Mouse (Mus musculus) lung, embryonic 14.5 days (tissue): ENCODE measurements around the gene Asb18. TPM values are rescaled to one million over a fixed set of nuclear protein-coding genes. Genes with fewer than 3 reads are reported as not detected.
A peak's percentile ranks its signal among the peaks of the same experiment; 100 is the strongest.

Experiments
- ATAC-seq: fragments of 200-750 bp; cut with Nextera tagmentation; 2 replicates; pipeline ENCODE4 v1.8.0; 2017; ENCODE audit warnings: mild to moderate bottlenecking, moderate TSS enrichment, moderate library complexity; ENCODE audit not compliant: insufficient read depth
- DNase-seq: peaks from one replicate; pipeline ENCODE4 v3.0.0-alpha.2; 2015
- H3K27ac ChIP-seq: fragments of 300-500 bp; sonication (generic); 2 replicates; pipeline ENCODE4 v1.5.1; 2014; ENCODE audit warnings: low read depth, mild to moderate bottlenecking, moderate library complexity
- H3K27me3 ChIP-seq: fragments of 300-500 bp; sonication (generic); 2 replicates; pipeline ENCODE4 v1.6.1; 2014; ENCODE audit warnings: low read length, control low read depth; ENCODE audit not compliant: insufficient read depth
- H3K36me3 ChIP-seq: fragments of 300-500 bp; sonication (generic); 2 replicates; pipeline ENCODE4 v1.6.1; 2014; ENCODE audit warnings: control low read depth; ENCODE audit not compliant: insufficient read depth
- H3K4me1 ChIP-seq: fragments of 300-500 bp; sonication (generic); 2 replicates; pipeline ENCODE4 v1.6.1; 2014; ENCODE audit warnings: antibody characterized with exemption, control low read depth; ENCODE audit not compliant: insufficient read depth
- H3K4me2 ChIP-seq: fragments of 300-500 bp; sonication (generic); 2 replicates; pipeline ENCODE4 v1.6.1; 2014; ENCODE audit warnings: mild to moderate bottlenecking
- H3K4me3 ChIP-seq: fragments of 300-500 bp; sonication (generic); 2 replicates; pipeline ENCODE4 v1.5.1; 2014; ENCODE audit warnings: low read depth, low read length
- H3K9ac ChIP-seq: fragments of 300-500 bp; sonication (generic); 2 replicates; pipeline ENCODE4 v1.6.1; 2014
- H3K9me3 ChIP-seq: fragments of 300-500 bp; sonication (generic); 2 replicates; pipeline ENCODE4 v1.6.1; 2016; ENCODE audit warnings: low read depth, low read length, control low read depth
- CTCF ChIP-seq: IDR thresholded peaks from 2 replicates; pipeline ENCODE4 v1.5.1; 2016; ENCODE audit warnings: antibody characterized with exemption, low read depth
- WGBS: fragments of 180-500 bp; shearing (Covaris S2); extraction: QIAGEN DNeasy Blood & Tissue Kit; methylation state at CpG from one replicate; pipeline ENCODE4 v1.1.7; 2014; 5-methylcytosine and 5-hydroxymethylcytosine counted together
- polyA plus RNA-seq: library from polyadenylated mRNA; unstranded; fragments of >200 nt; fragmentation: Nextera tagmentation; extraction: Ambion mirVana; gene quantifications from 2 replicates; pipeline ENCODE4 v1.2.1, GENCODE M21; 2014

Gene Asb18
- polyA plus RNA-seq, 1 experiment from 2014 or later = not detected

DNA sequence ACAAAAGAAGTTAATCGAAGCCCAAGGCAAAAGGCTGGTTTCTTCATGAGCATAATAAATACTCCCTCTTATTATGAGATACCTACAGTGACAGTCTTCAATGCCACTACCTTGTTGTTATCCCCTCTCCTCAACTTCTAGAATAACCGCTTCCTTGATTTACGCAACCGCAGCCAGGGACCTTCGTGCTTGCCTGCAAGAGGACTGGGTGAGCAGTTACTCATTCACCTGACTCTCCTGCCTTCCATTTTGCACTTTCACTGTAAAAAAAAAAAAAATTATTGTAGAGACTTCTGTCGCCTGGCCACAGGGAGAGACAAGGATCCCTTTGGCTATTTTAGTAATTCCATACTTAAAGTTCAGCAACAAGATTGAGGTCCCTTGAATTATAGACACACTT is 81.4 kb downstream of the Asb18 start:
- Histone ChIP-seq H3K9me3 (no peaks in the 10 kb centered on the region), H3K27me3 (peaks cover 100% of the 10 kb centered on the region), H3K4me2 (no peak overlapping the region), H3K4me1 (peaks cover 5% of the 10 kb centered on the region; the same call in 1 of the 2 replicates), H3K9ac (no peak overlapping the region), H3K36me3 (no peaks in the 10 kb centered on the region), H3K4me3 (no peak overlapping the region), H3K27ac (no peak overlapping the region)
- no peak for TF ChIP-seq CTCF
- DNase-seq (no peak), ATAC-seq (no peak)
- 14% methylated on average over 6 of the region's 6 CpGs for WGBS

DNA sequence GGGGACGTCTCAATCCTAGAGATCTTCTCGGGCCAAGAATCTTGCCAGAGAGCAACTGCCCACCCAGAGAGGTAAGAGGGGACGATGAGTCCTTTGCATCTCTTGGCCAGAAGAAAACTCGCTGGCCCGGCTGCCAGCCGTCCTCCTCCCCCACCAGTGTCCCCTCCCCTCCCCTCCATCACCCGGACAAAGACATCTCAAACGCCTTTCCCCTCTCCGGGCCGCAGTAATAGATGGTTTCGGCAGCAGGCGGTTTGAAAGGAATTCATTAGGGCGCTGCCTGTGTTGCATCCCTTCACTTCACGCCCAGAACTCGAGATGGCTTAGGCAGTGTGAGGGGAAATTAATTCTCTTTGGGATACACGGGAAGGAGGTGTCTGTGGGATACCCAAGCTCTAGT is 81.8 kb downstream of the Asb18 start:
- no peak overlapping the region for H3K4me3 ChIP-seq
- H3K27ac ChIP-seq = no peak overlapping the region
- 2% methylated on average over 16 of the region's 16 CpGs for WGBS
- ATAC-seq = no peak
- H3K9ac ChIP-seq = no peak overlapping the region
- DNase-seq = no peak
- peaks cover 100% of the 10 kb centered on the region for H3K27me3 ChIP-seq
- H3K4me2 ChIP-seq = no peak overlapping the region
- H3K36me3 ChIP-seq = no peaks in the 10 kb centered on the region
- no peaks in the 10 kb centered on the region for H3K9me3 ChIP-seq
- peaks cover 5% of the 10 kb centered on the region; the same call in 1 of the 2 replicates for H3K4me1 ChIP-seq
- no peak for TF ChIP-seq CTCF

DNA sequence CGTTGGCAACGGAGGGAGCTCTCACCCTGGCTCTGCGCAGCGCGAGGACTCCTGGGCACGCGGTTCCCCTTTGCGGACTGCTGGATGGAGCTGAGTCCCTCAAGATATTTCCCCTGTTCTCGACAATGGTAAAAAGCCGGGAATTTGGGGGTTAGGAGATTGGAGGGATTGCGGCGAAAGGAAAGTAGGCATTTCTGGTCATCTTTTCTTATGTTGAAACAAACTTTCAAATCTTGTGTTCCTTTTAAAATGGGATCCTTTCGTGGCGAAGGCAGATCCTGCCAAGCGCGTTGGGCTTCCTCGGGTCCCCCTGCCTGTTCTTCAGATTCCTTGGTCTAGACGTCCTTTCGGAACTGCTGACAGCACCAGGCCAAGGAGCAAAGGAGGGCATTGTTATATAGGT is 82.4 kb downstream of the Asb18 start:
- 3% methylated on average over 19 of the region's 19 CpGs for WGBS
- TF ChIP-seq CTCF = no peak

DNA sequence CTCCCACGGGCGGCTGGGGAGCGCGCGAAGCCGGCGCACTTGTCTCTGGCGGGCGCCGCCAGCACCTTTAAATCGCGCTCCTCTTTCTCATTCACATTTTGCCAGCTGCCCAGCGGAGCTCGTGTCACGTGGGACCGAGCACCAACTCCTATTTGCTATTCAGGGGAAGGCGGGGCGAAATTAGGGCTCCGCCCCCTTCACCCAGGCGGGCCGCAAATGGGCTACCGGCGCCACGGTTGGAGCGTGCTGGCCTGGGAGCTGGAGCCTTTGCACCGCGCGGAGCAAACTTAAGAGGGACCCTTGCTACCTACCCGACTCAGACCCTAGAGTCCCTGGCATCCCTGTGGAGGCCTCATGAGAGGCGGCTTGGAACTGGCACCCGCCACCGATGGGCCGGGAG is 83.3 kb downstream of the Asb18 start, which contains the start of gene Gbx2:
Gbx2 (minus strand) TSS at position 60 of the 400 bp plus-strand sequence.
- no peak for TF ChIP-seq CTCF
- Histone ChIP-seq H3K4me1 (peaks cover 5% of the 10 kb centered on the region; the same call in 1 of the 2 replicates), H3K9me3 (no peaks in the 10 kb centered on the region), H3K27ac (no peak within 1 kb of the TSS), H3K4me2 (peak within 1 kb of the TSS; percentile 78), H3K36me3 (no peaks in the 10 kb centered on the region), H3K4me3 (peak within 1 kb of the TSS; percentile 43), H3K9ac (no peak within 1 kb of the TSS), H3K27me3 (peaks cover 100% of the 10 kb centered on the region)
- peak; percentile 77; the same call in 1 of the 2 replicates for ATAC-seq
- DNase-seq = peak; percentile 89
- WGBS = under 1% methylated on average over 33 of the region's 33 CpGs

More for the DNA sequence above, 82.4 kb downstream of the Asb18 start:
- Histone ChIP-seq H3K27me3 (peaks cover 100% of the 10 kb centered on the region), H3K27ac (no peak overlapping the region), H3K4me3 (no peak overlapping the region), H3K4me2 (no peak overlapping the region), H3K4me1 (peaks cover 5% of the 10 kb centered on the region; the same call in 1 of the 2 replicates), H3K9me3 (no peaks in the 10 kb centered on the region), H3K9ac (no peak overlapping the region), H3K36me3 (no peaks in the 10 kb centered on the region)
- DNase-seq (no peak), ATAC-seq (no peak)

DNA sequence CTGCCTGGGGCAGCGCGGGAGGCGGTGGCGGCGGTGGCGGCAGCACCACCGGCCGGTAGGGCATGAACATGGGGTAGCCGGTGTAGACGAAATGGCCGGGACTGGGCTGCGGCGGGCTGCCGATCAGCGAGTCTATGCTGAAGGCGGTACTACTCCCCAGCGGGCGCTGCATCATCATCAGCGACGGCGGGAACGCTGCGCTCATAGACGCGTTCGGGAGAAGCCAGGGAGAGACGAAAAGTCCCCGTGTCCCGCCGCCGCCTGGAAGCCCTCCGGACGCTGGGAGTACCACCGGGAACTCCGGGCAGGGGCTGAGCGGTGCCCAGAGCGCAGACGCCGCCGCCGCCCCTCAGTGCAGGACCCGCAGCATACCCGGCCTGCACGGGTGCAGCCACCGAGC is 83.9 kb downstream of the Asb18 start:
- Histone ChIP-seq H3K9me3 (no peaks in the 10 kb centered on the region), H3K4me1 (peaks cover 5% of the 10 kb centered on the region; the same call in 1 of the 2 replicates), H3K27ac (no peak overlapping the region), H3K27me3 (peaks cover 99% of the 10 kb centered on the region), H3K36me3 (no peaks in the 10 kb centered on the region), H3K4me3 (peak overlapping the region; percentile 43), H3K9ac (no peak overlapping the region), H3K4me2 (peak overlapping the region; percentile 78)
- ATAC-seq (peak; percentile 15; the same call in 1 of the 2 replicates), DNase-seq (no peak)
- no peak for TF ChIP-seq CTCF
- under 1% methylated on average over 41 of the region's 45 CpGs for WGBS

DNA sequence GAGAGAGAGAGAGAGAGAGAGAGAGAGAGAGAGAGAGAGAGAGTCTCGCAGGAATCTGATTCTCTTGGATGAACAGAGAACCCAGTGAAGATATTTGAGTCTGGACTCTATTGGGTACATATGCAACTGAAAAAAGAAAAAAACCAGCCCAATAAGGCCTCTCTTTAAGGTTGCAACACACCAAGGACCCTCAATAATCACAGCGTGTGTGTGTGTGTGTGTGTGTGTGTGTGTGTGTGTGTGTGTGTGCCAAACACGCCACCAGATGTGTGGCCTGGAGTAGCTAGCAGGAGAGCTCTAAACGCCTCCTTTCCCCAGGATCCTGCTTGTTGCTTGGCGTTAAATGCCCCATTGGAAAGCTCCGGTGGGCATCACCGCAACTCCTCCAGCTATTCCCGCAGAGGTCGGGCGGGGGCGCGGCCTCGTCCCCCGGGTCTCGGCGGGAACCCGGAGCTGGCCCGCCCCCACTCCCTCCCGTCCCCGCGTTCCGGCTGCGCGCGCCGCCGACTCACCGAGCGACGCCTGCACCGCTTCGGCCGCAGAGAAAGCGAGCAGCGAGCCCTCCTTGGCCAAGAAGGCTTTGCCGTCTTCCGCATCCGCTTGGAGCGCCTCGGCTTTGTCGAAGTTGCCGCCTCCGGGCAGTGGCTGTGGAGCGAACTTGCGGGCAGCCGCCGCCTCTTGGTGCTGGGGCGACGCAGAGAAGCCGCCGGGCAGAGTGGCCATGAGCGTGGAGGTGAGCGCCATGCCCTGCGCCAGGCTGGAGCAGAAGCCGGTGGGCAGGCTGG is 84.6 kb downstream of the Asb18 start:
- H3K27me3 ChIP-seq = peaks cover 99% of the 10 kb centered on the region
- H3K9me3 ChIP-seq = no peaks in the 10 kb centered on the region
- no peaks in the 10 kb centered on the region for H3K36me3 ChIP-seq
- peak; percentile 13; the same call in 1 of the 2 replicates for ATAC-seq
- H3K27ac ChIP-seq = no peak overlapping the region
- H3K9ac ChIP-seq = no peak overlapping the region
- TF ChIP-seq CTCF = no peak
- H3K4me3 ChIP-seq = peak overlapping the region; percentile 43
- H3K4me2 ChIP-seq = peak overlapping the region; percentile 78
- under 1% methylated on average over 51 of the region's 55 CpGs for WGBS
- peak; percentile 64 for DNase-seq
- H3K4me1 ChIP-seq = peaks cover 5% of the 10 kb centered on the region; the same call in 1 of the 2 replicates

DNA sequence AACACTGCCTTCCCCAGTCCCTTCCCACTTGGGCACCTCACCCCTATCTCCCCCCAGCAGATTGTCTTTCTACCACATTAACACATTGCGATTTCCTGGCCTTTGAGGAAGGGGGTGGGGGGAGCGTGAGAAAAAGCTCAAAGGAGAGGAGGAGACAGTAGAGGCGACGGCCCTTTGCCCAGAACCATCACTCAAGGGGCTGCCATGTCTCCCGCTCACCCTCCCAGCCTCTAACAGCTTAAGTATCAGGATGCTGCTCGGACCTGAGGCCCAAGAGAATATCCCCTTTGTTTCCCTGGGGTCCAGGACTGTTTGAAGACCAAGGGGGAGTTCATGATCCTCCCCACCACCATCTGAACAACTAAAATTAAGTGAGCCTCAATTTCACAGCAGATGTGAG is 85.3 kb downstream of the Asb18 start:
- H3K9me3 ChIP-seq = no peaks in the 10 kb centered on the region
- peaks cover 5% of the 10 kb centered on the region; the same call in 1 of the 2 replicates for H3K4me1 ChIP-seq
- WGBS = 0% methylated on average over 6 of the region's 6 CpGs
- peaks cover 99% of the 10 kb centered on the region for H3K27me3 ChIP-seq
- peak overlapping the region; percentile 9; the same call in 1 of the 2 replicates for H3K4me3 ChIP-seq
- H3K36me3 ChIP-seq = no peaks in the 10 kb centered on the region
- peak overlapping the region; percentile 34; the same call in 1 of the 2 replicates for H3K4me2 ChIP-seq
- DNase-seq (no peak), ATAC-seq (no peak)
- no peak for TF ChIP-seq CTCF
- H3K27ac ChIP-seq = no peak overlapping the region
- H3K9ac ChIP-seq = no peak overlapping the region
